Mouse (Mus musculus) gastrocnemius, adult 8-10 months (tissue): ENCODE measurements around the gene Cyp11a1. TPM values are rescaled to one million over a fixed set of nuclear protein-coding genes. Genes with fewer than 3 reads are reported as not detected.

ENCODE experiments used
- DNase-seq, 2 experiments: peaks; one replicate each; pipeline ENCODE4 v3.0.0; 2022; ENCODE audit warnings: low spot score in 2 of 2
- total RNA-seq, 4 experiments: library from RNA; stranded (reverse); gene quantifications; 2 replicates each; pipeline ENCODE4 v1.2.4; 2022

Cyp11a1 gene
- total RNA-seq, 4 experiments from 2014 or later, result 0.27 to 1.3 TPM; not detected in 2

DNA sequence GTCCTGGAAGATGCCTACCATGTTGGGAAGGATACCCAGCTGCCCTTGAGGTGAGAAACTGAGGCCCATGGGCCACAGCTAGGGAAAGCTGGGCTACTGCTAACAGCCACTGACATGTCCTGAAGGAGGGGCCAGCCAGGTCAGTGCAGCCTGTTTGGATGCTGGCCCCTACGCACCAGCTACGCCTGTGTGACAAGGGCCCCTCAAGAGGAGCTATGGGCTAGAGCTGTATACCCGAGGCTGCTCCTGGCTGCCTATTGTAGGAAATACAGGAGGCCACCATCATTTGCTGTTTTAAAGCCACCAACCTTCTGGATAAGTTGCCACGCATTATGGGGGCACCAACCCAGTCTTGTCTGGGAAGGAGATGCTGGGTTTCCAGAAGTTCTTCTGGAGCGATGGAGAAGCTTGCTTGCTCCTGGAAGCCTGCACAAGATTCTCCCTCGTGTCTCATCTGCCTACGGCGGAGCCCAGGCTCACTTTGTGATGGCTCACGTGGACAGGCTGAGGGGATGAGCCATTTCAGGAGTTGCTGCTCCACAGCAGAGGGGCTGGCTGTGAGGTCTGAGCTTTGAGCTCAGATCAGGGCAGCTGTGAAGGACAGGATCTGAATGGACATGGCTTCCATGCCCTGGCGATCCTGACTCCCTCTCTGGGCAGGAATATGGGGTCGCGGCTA lies 2.3 kb downstream of the Cyp11a1 start:
- DNase-seq, result no peak

DNA sequence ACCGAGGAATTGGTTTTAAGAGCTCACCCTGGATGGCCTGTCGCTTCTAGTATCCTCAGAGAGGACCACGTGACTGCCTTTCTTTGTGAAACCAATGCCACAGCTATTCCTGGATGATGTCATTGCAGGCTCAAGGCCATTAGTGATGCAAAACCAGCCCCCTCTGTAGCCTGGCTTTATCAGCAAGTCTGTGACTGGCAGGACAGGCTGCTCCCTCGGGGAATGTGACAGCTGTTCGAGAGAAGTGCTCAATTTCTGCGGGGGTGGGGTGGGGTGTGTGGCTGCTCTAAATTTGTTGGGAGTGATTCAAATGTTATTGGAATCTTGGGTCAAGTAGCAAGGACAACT lies 2.8 kb downstream of the Cyp11a1 start:
- DNase-seq, result peak; percentile 57 to 61

DNA sequence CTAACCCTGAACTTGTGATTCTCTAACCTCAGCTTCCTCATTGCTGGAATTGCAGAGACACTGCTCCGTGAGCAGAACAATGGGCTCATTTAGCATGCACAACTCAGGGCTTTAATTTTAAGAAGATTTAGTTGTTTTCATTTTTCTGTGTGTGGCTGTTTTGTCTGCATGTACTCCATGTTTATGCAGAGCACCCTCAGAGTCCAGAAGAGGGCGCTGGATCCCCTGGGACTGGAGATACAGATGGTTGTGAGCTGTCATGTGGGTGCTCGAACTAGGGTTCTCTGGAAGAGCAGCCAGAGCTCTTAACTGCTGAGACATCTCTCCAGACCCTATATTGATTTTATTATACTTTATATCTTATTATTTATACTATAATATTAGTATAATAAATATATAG lies 3.4 kb downstream of the Cyp11a1 start:
- no peak for DNase-seq

DNA sequence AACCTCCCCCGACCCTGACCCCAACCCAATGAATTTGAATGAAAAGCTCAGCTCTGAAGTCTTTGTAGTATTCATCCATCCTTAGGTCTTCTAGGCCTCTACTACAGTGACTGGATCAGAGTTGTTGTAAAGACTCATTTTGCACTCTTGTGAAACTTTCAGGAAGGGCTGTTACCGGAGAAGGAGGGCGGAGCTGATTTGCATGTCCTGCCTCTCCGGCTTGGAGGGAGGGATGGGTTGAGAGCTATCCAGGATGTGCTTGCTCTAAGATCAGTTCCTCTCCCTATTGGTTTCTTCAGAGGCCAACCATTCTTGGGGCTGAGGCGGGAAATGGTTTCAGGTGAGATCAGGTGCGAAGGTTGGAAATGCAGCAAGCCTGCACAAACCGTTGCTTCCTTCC lies 4.8 kb downstream of the Cyp11a1 start:
- no peak for DNase-seq

DNA sequence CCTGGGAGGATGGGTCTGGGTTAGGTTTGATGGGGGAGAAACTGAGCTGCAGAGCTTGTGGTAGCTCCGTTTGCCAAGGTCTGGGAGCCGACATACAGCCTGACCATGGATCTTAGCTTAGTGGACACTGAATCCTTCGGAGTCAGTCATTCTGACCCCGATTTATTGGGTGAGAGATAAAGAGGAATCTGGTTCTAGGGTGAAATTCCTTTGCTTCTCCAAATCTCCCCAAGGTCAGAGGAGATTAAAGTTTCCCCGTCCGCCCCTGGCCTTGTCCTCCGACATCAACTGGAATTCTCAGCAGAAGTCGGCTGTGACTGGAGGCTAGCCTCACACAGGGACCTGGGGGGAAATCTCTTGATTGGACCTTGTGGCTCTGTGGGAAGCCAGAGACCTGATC lies 5.3 kb downstream of the Cyp11a1 start:
- DNase-seq, result no peak

DNA sequence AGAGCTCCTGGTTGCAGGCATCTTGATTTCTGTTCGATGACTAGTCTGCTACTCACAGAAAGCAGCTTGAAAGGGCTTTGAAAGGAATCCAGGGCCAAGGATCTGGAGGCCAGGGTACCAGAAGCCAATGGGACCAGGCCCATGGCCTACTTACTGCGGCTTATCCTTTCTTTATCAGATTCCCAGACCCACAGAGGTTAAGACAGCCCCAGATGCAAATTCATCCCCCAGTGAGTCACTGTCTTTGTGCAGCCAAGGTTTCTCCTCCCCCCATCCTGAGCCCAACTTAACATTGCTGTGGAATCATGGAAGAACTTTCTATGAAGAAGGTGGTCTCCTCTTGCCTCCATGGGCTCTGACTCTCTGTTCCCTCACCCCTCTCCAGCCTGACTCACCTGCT lies 6.3 kb downstream of the Cyp11a1 start:
- no peak for DNase-seq

DNA sequence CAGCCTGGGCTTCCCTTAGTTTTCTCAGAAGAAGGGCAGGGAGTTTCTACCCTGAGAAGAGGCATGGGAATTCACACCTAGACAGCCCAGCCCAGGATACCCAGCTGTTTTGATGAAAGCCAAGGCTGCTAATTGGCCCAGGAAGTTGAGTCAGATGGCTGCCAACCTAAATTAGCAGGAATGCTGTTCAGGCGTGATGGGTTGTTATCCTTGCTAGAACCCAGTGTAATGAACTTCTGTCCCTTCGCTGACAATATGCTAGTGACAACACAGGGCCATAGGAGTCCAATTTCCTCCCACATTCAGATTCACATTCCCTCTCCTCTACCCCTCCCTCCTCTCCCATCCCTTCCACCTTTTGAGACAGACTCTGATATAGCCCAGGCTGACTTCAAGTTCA lies 6.7 kb downstream of the Cyp11a1 start:
- no peak for DNase-seq

DNA sequence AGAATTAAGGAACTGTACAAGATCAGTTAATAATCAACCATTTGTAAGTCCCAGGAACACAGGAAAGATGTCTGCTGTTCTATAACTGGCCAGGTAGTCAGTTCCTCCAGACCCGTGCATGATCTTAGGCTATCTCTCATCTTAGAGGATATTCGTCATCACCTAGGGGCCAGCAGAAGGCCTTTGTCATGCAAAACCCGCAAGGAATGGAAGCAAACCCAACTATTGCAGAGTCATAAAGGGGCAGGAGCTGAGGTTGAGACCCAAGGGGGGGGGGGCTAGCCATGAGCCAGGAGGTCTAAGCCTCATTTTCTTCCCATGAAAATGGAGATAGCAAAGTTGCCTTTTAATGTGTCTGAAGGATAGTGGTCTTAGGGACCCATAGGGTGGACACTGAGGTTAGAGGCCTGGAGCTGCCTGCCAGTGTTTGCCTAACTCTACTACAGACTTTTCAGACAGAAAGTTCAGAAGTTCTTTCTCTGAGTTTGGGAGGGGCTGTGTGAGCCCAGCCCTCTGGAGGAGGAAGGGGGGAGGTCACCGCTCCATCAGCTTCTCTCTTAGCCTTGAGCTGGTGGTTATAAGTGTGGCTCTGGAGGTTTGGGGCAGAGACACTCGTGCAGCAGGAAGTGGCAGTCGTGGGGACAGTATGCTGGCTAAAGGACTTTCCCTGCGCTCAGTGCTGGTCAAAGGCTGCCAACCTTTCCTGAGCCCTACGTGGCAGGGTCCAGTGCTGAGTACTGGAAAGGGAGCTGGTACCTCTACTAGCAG lies 8.4 kb downstream of the Cyp11a1 start:
- no peak for DNase-seq

DNA sequence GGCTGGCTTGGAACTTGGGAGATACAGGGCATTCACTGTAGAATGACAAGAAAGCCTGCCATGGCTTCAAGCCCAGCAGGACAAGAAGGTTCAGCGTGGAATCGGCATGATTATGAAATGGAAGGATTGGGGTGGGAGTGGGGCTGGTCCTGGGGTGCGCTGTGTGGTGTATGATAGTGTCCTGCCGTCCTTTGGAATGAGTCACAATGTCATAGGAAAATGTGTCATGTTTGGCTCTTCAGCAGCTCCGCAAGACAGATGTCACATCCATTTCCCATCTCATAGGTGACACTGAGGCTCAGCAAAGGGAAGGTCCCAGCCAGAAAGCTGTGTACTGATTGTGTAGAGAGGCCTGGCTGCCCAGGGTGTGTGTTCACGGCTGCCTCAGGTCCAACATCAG lies 9.6 kb downstream of the Cyp11a1 start:
- DNase-seq, result no peak

DNA sequence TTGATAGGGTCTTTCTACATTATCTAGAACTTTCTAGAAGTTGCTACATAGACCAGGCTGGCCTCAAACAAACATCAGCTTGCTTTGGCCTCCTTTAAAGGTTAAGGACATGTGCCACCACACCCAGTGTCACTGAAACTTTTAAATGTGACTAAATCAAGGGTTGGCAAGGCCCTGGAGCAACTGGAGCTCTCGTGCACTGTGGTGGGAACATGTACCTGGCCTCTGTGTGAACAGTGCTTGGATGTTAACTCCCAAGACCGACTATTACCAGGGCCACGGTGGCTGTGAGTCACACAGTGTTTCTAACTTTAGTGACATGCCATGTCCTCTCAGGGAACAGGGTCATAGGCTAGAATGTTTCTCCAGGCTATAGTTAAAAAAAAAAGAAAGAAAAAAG lies 10.8 kb downstream of the Cyp11a1 start:
- no peak for DNase-seq

DNA sequence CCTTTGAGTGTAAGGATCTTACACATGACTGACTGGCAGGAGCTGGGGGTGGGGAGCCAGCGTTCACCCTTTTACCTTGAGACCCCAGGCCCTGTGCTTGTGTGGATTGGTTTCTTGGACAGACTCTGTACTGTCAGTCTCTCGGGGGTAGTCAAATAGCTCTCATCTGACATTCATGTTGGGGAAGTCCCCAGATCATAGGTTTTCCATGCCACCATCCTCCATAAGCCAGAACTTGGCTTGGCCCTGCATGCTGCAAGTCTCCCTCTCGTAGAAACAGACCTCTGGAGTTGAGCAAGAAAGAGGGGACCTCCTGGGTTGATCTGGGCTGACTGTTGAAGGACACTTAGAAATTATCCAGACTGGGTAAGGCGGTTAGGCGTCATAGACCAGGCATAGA lies 12.2 kb downstream of the Cyp11a1 start:
- no peak for DNase-seq

DNA sequence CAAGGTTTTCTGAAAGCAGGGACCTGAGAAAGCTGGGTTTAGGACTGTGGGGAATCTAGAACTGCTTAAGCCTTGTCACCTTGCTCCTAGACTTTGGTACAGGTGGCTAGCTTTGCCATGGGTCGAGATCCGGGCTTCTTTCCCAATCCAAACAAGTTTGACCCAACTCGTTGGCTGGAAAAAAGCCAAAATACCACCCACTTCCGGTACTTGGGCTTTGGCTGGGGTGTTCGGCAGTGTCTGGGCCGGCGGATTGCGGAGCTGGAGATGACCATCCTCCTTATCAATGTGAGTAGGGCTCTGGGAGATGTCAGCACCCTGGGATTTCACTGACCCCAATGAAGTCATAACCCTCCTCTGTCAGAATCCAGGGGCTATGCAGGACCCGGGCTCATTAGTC lies 19.8 kb downstream of the Cyp11a1 start:
- DNase-seq, result no peak

DNA sequence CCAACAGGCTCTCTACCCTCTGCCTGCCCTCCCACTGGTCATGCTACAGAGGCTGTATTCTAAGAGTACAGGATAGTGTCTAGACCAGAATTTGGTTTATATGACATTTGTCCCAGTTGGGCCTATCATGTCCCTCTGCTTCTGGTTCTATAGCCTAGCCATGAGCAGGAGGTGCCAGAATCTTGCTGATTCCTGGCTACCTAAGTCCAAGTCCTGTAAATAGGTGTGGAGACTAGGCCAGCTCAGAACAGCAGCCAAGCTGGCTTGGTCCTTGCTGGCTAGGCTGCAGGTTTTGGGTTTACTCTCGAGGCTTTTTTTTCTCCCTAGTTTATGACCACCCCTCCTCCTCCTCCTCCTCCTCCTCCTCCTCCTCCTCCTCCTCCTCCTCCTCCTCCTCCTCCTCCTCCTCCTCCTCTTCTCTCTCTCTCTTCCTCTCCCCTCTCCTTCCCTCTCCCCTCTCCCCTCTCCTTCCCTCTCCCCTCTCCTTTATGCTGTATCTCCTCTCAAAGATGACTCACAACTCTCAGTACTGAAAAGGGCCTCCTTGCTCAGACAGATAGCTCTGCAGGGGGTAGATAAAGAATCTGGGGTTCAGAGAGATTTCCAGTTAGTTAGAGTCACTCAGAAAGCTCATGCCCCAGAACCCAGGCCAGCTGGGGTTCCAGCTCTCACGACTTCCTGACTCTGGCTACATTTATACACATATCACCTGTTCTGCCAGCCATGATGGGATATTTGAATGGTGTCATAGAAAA lies 21.4 kb downstream of the Cyp11a1 start:
- no peak for DNase-seq

DNA sequence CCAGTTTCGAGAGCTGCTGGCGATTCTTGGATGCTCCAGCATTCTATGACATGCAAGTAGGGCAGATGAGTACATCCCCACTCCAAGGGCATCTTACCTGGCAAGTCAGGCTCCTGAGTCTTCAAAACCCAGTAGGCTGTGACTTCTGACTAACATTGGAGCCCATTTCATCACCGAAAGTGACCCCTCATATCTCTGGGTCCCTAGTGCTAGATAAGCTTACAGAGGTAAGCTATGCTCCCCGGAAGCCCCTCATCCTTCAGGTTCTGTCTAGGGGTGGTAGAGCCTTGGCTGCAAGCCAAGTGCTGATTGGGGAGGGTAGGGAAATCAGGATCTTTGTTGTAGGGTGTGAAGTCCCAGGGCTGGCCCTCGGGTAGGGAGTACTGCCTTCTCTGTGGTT lies 22.6 kb downstream of the Cyp11a1 start:
- no peak for DNase-seq

DNA sequence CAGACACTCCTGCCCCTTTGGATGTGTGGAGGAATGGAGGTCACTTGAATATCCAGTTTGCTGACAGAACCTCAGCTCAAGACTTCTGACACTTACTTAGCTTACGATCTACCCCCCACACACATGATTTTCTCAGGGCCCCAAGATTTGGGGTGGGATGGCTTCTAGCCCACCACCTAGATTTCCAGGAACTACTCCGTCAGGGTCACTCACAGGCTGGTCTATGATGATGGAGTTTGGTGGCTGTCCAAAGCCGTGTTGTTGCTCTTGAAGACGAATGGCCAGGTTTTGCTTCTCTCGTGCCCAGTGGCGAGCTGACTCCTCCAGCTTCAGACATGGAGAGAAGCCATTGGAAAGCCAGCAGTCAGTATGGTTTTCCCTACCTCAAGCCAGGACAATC lies 23.4 kb downstream of the Cyp11a1 start:
- no peak for DNase-seq

DNA sequence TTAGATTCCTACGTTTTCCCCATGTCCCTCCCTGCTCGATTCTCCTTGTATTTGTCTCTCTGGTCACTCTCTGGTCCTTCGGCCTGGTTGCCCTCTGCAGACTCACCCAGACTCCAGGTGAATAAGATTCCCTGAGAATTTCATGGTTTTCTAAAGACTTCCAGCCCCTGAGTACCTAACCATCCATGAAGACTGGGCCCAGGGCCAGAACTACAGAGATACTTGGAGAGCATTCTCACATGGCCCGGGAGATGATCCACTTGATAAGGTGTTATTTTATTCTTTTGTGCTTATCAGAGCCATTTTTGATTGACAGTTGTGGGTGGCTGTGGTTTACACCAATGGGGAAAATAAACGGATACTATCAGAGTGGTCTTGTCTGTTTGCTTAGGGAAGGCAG lies 25.7 kb downstream of the Cyp11a1 start:
- DNase-seq, result no peak

DNA sequence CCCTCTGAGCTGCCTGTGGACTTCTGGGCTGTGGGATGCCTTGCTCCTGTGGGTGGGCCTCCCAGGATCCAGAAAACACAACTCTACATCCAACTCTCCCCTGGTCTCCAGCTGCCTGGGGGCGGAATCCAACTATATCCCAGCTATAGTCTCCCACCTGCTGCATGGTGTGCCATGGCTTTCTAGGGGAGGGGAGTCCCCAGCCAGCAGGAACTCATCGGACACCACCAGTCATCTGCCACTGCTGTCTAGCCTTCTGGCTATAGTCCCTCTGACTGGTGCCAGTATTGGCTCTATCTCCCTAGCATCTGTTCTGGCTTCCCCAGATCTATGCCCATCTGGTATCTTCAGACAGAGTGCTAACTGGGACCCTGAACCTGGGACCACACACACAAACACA lies 29.3 kb downstream of the Cyp11a1 start:
- DNase-seq, result no peak

DNA sequence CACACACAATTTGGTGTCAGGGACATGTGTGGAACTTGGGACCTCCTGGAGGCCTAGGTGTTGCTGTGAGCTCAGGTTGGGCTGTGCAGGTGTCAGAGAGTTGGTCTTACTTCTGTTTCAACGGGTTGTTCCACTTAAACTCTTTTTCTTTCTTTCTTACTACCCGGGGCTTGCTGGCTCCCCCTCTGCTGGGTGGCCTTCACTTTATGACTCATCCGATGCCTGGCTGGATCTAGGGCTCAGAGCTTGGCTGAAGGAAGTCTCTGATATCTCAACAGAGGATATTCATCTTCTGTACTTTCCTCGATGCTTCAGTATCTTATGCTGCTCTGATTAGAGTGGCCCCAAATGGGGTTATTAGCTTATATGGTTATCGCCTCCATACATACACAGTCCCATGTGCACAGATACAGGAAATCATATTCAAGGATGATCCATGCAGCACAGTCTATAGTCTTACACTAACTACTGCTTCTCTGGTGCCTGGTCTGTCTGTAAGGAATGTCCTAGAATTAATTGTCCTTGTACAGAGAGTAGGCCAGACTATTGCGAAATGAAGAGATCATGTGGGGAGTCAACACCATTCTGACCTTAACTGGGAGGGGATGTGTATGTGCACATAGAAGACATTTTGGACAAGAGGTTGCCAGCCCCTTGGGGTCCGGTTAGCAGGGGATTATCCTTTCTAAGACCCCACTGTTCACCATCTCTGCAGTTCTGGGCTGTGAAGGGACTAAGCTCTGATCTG lies 29.9 kb downstream of the Cyp11a1 start:
- DNase-seq, result no peak

DNA sequence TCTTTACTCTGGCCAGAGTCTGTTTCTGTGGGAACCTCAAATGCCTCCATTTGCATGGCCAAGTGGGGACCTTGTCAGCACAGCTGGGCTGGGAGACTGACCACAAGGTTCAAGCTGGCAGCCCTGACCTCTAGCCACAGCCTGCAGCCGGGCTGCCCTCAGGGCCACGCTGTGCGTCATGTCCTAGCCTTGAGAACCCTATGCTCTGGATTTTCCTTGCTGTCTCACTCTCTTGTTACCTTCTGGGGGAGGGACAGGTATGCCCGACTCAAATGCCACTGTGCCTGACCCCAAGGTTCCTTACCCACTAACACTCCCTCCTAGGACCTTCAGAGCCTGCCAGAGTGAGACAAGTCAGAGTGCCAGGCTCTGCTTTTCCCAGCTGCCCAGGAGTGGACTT lies 30.8 kb downstream of the Cyp11a1 start:
- DNase-seq, result no peak

DNA sequence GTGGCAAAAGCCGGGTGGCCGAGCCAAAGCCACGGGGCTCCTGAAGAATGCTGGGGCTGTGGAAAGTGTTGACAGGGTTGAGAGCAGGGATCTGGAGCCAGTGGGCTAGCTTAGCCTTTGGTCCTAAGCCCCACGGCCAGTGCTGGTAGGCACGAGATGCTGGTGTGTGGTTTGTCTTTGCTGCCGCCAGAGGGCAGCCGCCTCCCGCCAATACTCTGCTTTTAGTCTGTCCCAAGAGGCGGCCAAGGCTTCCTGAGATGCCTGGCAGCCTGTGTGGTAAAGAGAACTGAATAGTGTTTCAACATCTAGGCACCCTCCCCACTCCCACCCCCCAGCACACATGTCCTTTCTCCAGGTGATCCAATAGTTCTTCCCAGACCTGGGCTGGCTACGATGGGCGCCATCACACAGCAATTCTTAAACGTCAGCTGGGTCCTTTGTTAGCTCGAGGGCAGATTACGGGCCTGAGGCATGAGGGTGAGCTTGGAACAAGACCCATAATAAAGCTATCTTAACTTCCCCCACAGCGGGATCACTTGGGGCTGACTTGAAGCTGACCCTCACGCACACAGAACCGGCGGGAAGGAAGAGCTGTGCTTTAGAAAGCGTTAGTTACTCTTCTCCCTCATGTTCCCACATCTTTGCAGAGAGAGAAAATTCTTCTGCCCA lies 32.4 kb downstream of the Cyp11a1 start:
- DNase-seq, result peak; percentile 54 to 63

DNA sequence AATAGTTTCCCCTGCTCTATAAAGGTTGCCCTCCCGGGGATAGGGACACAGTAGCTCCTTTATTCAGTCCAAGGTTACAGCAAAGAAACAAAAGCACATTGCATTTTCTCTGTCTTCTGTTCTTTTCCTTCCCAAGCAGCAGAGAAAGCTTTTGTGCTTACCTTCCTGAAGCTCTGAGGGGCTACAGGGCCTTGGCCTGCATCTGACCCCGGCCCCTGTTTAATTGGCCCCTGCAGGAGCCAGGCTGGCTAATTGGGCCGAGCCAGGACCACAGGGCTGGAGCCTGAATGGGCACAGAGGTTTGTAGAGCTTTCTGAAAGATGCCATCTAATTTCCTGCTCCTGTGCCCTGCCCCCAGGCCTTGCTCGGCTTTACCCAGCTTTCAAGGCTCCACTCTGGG lies 34.8 kb downstream of the Cyp11a1 start:
- DNase-seq, result no peak
